Mouse (Mus musculus) ES-CJ7 (cell line): ENCODE results near the gene Nfyc.

Experiments used
- DNase-seq: peaks from one replicate; pipeline ENCODE4 v3.0.0; 2011; ENCODE audit warnings: low read depth, low spot score

Nfyc gene

DNA sequence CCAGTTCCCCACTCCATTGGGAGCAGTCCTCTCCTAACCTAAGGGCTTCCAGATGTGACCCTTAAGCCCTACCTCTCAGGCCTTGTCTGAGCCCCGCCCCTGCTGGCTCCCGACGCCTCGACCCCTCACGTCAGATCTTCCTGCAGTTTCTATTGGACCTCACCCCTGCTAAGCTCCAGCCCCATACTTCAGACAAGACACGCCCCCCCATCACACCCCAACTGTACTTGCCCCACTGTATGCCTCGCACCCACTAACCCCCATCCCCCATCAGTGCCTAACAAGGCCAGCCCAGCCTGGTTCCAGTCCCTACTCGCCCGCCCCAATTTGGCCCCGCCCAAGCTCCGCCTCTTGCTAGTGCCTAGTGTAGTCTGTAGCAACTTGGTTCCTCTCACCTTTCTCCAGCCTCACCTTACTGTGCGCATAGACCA lies 115.2 kb downstream of the Nfyc start:
- peak; percentile 75 for DNase-seq

DNA sequence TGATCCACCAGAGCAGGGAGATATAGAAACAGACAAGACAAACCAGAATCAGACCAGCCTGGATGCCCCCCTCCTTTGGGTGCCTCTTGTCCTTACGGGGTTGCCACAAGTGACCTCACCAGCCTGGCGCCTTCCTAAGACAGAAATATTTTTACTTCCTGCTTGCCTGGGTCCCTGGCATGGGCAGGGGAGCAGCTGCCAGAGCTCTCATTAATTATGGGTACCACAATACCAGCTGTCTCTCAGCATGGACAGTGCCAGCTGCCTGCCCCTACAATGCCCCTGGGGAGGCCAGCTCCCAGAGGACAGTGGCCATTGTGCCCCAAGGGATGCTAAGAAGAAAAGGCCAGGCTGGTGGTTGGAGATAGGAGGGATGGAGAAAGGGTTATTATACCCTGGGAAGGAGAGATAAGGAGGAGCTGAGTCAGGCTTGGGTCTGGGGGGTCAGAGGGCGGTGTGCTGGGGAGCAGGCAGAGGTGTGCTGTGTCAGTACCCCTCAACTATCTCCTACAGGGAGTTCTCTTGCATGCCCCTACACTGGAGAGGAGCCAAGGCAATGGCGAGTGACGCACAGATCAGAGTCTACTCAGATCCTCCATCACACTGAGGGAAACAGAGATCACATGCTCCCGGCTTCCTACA lies 117.4 kb downstream of the Nfyc start:
- no peak for DNase-seq

DNA sequence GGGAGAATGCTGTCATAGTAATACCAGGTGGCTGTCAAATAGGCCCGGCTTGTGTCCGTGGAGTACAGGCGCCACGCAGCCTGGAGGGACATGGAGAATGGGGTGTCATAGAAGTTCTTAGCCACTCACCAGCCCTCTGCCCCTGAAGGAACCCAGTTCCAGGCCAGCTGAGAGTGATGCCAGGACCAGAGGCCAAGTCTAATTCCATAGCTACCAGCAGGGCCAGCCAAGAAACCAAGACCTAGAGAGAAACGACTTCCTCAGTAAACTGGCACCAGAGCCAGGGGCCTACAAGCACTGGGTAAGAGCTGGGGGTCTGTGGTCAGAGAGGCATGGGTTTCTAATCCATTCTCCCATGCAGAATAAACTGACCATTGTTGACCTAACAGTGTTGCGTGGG lies 118.4 kb downstream of the Nfyc start:
- DNase-seq = no peak

DNA sequence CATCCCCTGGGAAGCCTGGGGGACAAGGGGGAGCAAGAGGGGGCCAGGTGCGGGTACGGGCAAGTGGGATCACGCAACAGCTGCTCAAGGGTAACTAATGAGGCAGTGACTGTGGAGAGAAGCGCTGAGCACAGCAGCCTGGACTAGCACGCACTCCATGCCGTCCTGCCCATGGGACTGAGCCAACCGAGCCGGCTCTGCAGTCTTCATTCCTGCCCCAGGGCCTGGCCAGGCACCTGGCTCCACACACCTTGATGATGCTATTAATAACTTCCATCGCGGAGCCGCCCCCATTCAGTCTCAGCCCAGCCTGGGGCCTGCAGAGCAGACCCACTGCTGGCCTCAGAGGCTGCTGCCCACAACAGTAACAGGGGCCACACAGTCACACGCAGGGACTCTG lies 119.1 kb downstream of the Nfyc start:
- DNase-seq = no peak
